Mouse (Mus musculus) midbrain, embryonic 14.5 days (tissue): ENCODE measurements around the gene Il17ra. TPM values are rescaled to one million over a fixed set of nuclear protein-coding genes. Genes with fewer than 3 reads are reported as not detected.

Source experiments
- ATAC-seq: fragments of 200-750 bp; cut with Nextera tagmentation; 2 replicates; pipeline ENCODE4 v1.8.0; 2017; ENCODE audit warnings: moderate number of reproducible peaks, moderate library complexity; ENCODE audit not compliant: low FRiP score, low TSS enrichment
- DNase-seq: peaks from one replicate; pipeline ENCODE4 v3.0.0-alpha.2; 2015
- H3K27ac ChIP-seq: fragments of 300-500 bp; sonication (generic); replicated peaks from 2 replicates; pipeline ENCODE4 v1.5.1; 2014; ENCODE audit warnings: mild to moderate bottlenecking, low read depth, low read length, moderate library complexity
- H3K27me3 ChIP-seq: fragments of 300-500 bp; sonication (generic); 2 replicates; pipeline ENCODE4 v1.6.1; 2014; ENCODE audit warnings: low read length, control low read depth, mixed read lengths; ENCODE audit not compliant: control insufficient read depth, insufficient read depth
- H3K36me3 ChIP-seq: fragments of 300-500 bp; sonication (generic); 2 replicates; pipeline ENCODE4 v1.6.1; 2014; ENCODE audit warnings: low read length, control low read depth; ENCODE audit not compliant: control insufficient read depth, insufficient read depth
- H3K4me1 ChIP-seq: fragments of 300-500 bp; sonication (generic); 2 replicates; pipeline ENCODE4 v1.6.1; 2014; ENCODE audit warnings: mild to moderate bottlenecking, antibody characterized with exemption, low read length, control low read depth; ENCODE audit not compliant: control insufficient read depth, insufficient read depth
- H3K4me2 ChIP-seq: fragments of 300-500 bp; sonication (generic); 2 replicates; pipeline ENCODE4 v1.6.1; 2014; ENCODE audit warnings: mild to moderate bottlenecking, low read length, moderate library complexity
- H3K4me3 ChIP-seq: fragments of 300-500 bp; sonication (generic); replicated peaks from 2 replicates; pipeline ENCODE4 v1.5.1; 2014; ENCODE audit warnings: low read depth, low read length
- H3K9ac ChIP-seq: fragments of 300-500 bp; sonication (generic); replicated peaks from 2 replicates; pipeline ENCODE4 v1.6.1; 2014; ENCODE audit warnings: mild to moderate bottlenecking, low read length, moderate library complexity
- H3K9me3 ChIP-seq: fragments of 300-500 bp; sonication (generic); 2 replicates; pipeline ENCODE4 v1.6.1; 2016; ENCODE audit warnings: low read length, control low read depth, mixed read lengths; ENCODE audit not compliant: control insufficient read depth
- WGBS: fragments of 180-500 bp; shearing (Covaris S2); extraction: QIAGEN DNeasy Blood & Tissue Kit; methylation state at CpG from one replicate; pipeline ENCODE4 v1.1.7; 2014; 5-methylcytosine and 5-hydroxymethylcytosine counted together
- polyA plus RNA-seq: library from polyadenylated mRNA; unstranded; fragments of >200 nt; fragmentation: Nextera tagmentation; extraction: Ambion mirVana; gene quantifications from 2 replicates; pipeline ENCODE4 v1.2.1, GENCODE M21; 2014

The Il17ra gene
- polyA plus RNA-seq, 1 experiment from 2014 or later = 2.8 TPM

DNA sequence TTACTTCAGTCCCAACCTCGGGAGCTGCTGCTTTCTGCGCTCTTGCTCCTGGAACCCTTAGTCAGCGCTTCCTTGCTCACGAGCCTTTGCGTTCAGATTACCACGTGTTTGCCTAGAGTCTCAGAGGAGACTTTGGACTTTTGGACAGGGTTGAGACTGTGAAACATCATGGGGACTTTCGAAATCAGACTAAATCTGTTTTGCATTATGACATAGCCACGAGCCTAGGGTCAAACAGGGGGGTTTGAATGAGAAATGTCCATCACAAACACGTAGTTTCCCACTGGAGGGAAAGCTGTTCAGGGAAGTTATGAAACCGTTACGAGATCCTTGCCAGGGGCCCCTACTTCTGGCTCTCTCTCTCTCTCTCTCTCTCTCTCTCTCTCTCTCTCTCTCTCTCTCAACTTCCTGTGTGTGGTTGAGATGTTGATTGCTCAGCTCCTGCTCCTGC lies 8.4 kb upstream of the Il17ra start:
- WGBS = 75% methylated on average over 11 of the region's 11 CpGs
- no peaks in the 10 kb centered on the region for H3K9me3 ChIP-seq
- DNase-seq = no peak
- no peaks in the 10 kb centered on the region for H3K4me1 ChIP-seq
- no peak for ATAC-seq
- no peaks in the 10 kb centered on the region for H3K36me3 ChIP-seq
- no peak overlapping the region for H3K4me3 ChIP-seq
- no peak overlapping the region for H3K27ac ChIP-seq
- H3K9ac ChIP-seq = no peak overlapping the region
- no peak overlapping the region for H3K4me2 ChIP-seq
- H3K27me3 ChIP-seq = no peaks in the 10 kb centered on the region

DNA sequence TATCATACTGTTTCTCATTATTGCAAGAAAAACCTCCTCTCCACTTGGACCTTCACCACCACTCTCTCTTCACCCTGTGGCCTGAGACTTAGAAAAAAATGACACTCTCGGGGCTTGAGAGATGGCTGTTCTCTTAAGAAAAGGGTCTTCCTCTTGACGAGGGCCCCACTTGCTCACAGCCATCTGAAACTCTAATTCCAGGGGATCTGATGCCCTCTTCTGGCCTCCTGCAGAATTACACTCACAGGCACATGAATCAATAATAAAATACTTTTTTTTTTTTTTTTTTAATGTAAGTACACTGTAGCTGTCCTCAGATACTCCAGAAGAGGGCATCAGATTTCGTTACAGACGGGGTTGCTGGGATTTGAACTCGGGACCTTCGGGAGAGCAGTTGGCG lies 6.0 kb upstream of the Il17ra start:
- Histone ChIP-seq H3K36me3 (no peaks in the 10 kb centered on the region), H3K27me3 (peaks cover 7% of the 10 kb centered on the region), H3K27ac (no peak overlapping the region), H3K4me1 (no peaks in the 10 kb centered on the region), H3K9me3 (no peaks in the 10 kb centered on the region), H3K4me3 (no peak overlapping the region), H3K9ac (no peak overlapping the region), H3K4me2 (no peak overlapping the region)
- DNase-seq (no peak), ATAC-seq (no peak)
- 71% methylated on average over 7 of the region's 7 CpGs for WGBS

DNA sequence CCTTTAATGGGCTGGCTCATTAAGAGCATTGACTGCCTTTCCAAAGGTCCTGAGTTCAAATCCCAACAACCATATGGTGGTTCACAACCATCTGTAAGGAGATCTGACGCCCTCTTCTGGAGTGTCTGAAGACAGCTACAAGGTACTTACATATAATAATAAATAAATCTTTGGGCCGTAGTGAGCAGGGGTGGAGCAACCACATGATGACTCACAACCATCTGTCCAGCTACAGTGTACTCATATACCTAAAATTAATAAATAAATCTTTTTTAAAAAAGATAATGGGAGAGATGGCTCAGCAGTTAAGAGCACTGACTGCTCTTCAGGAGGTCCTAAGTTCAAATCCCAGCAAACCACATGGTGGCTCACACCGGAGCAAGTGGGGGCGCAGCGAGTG lies 5.3 kb upstream of the Il17ra start:
- H3K36me3 ChIP-seq = no peaks in the 10 kb centered on the region
- H3K9ac ChIP-seq = no peak overlapping the region
- H3K27me3 ChIP-seq = peaks cover 14% of the 10 kb centered on the region
- H3K4me2 ChIP-seq = no peak overlapping the region
- H3K4me3 ChIP-seq = no peak overlapping the region
- 93% methylated on average over 5 of the region's 5 CpGs for WGBS
- ATAC-seq (no peak), DNase-seq (no peak)
- no peak overlapping the region for H3K27ac ChIP-seq
- no peaks in the 10 kb centered on the region for H3K9me3 ChIP-seq
- H3K4me1 ChIP-seq = no peaks in the 10 kb centered on the region

DNA sequence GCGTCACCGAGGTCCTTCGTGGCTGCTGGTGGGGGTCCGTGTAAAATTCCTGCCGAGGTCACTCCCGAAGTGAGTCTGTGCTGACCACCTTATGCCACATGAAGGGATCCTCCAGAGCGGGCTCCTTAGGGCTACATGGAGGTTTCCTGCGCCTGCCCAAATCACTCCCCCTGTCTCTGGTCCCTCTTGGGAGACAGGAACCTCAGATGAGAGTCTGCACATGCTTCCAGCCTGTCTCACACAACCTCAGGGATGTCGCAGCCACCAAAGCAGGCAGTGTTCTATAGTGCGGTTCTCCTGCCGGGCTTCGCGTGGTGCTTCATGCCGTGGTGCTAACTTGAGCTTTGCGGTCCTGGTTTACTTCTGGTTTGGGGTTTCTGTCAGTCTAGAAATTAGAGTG lies 1.8 kb upstream of the Il17ra start:
- no peak overlapping the region for H3K4me3 ChIP-seq
- peaks cover 8% of the 10 kb centered on the region for H3K4me1 ChIP-seq
- peaks cover 29% of the 10 kb centered on the region for H3K27me3 ChIP-seq
- no peak for ATAC-seq
- no peak overlapping the region for H3K27ac ChIP-seq
- H3K36me3 ChIP-seq = no peaks in the 10 kb centered on the region
- no peak overlapping the region for H3K4me2 ChIP-seq
- H3K9ac ChIP-seq = no peak overlapping the region
- H3K9me3 ChIP-seq = no peaks in the 10 kb centered on the region
- DNase-seq = no peak
- 67% methylated on average over 15 of the region's 15 CpGs for WGBS

DNA sequence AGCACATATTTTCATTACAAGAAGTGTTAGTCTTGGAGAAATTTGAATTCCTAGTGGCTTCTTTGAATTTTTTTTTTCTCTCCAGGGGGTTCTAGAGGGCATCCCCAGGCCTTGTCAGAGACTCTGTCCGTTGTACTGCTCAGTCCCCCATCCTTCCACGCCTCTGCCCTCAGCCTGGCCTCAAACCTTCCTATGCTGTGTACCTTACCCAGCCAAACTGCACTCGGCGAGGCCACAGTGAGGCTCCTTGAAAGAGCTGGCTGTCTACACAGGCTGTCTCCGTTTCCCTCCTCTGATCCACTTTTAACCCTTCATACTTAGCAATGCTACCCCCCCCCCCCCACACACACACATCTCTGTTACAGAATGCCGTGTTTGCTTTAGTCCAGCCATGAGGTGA lies 796 bp upstream of the Il17ra start:
- no peak overlapping the region for H3K27ac ChIP-seq
- ATAC-seq (no peak), DNase-seq (no peak)
- no peak overlapping the region for H3K9ac ChIP-seq
- no peaks in the 10 kb centered on the region for H3K36me3 ChIP-seq
- no peak overlapping the region for H3K4me3 ChIP-seq
- H3K4me2 ChIP-seq = no peak overlapping the region
- 53% methylated on average over 6 of the region's 6 CpGs for WGBS
- no peaks in the 10 kb centered on the region for H3K9me3 ChIP-seq
- peaks cover 29% of the 10 kb centered on the region for H3K27me3 ChIP-seq
- H3K4me1 ChIP-seq = peaks cover 8% of the 10 kb centered on the region

DNA sequence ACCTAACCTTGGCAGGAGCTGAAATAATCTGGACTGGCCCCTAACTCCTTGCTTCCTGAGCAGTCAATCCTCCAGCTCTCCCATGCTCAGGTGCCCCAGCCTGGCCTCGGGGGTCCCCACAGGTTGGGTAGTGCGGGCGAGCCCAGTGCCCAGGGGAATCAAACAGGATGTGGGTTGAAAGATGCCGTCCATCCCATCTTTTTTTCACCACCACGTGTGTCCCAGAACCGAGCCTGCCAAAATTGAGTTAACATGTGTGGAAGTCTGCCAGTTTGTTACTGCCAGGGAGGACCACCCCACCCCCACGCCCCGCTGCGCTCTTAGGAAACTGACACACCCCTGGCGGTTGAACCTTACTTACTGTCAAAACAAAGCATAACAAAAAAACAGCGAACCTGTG lies 837 bp downstream of the Il17ra start:
- H3K27ac ChIP-seq = no peak overlapping the region
- no peaks in the 10 kb centered on the region for H3K36me3 ChIP-seq
- DNase-seq (peak; percentile 47), ATAC-seq (0 out of 2 replicates have a peak, but pooled peaks have one; percentile 20)
- H3K27me3 ChIP-seq = peaks cover 29% of the 10 kb centered on the region
- 5% methylated on average over 11 of the region's 11 CpGs for WGBS
- no peak overlapping the region; the same call in 1 of the 2 replicates for H3K9ac ChIP-seq
- H3K9me3 ChIP-seq = no peaks in the 10 kb centered on the region
- peaks cover 8% of the 10 kb centered on the region for H3K4me1 ChIP-seq
- H3K4me2 ChIP-seq = peak overlapping the region; percentile 61
- peak overlapping the region; percentile 51 for H3K4me3 ChIP-seq

DNA sequence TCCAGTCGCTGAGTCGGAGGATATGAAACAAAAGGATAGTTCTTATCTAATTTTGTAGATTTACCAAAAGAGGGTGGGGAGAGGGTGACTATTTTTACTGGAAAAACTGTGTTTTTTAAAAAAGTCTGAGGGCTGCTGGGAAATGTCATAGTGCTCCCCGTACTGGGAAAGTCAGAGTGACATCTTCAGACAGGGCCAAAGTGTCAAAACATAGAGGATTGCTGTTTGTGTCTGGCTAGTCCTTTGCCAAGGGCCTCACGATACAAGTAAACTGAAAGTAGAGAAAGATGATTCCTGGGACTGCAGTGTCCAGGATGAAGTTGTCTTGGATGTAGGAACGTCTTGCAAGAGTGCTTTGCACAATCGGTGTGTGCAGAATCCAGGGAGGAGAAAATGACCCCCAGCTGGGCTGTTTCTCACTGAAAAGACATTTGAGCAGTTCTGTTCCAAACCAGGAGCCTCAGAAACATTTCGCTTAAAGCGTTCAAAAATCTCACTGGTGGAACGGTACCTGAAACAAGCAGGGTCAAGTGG lies 1.4 kb downstream of the Il17ra start:
- Histone ChIP-seq H3K27ac (no peak overlapping the region), H3K27me3 (peaks cover 29% of the 10 kb centered on the region), H3K4me3 (no peak overlapping the region), H3K36me3 (no peaks in the 10 kb centered on the region), H3K9me3 (no peaks in the 10 kb centered on the region), H3K4me1 (peaks cover 8% of the 10 kb centered on the region), H3K4me2 (no peak overlapping the region), H3K9ac (no peak overlapping the region)
- no peak for DNase-seq
- WGBS = 44% methylated on average over 9 of the region's 9 CpGs
- no peak for ATAC-seq

DNA sequence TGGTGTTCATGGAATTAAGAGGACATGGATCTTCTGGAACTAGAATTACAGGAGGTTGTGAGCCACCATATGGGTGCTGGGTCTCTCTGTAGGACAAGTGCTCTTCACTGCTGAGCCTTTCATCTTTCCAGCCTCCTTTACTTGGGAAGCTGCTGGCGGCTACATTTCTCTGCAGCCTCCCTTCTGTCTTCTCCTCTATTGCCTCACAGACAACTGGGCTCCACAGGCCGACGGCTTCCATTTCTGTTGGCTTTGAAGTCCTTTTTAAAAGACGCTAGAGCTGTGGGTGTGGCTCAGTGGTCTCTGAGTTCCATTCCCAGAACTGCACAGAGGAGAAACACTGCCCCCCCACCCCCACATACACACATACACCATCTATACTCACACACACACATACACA lies 2.3 kb downstream of the Il17ra start:
- no peaks in the 10 kb centered on the region for H3K36me3 ChIP-seq
- 27% methylated on average over 4 of the region's 4 CpGs for WGBS
- H3K27me3 ChIP-seq = peaks cover 29% of the 10 kb centered on the region
- peaks cover 8% of the 10 kb centered on the region for H3K4me1 ChIP-seq
- no peak overlapping the region for H3K9ac ChIP-seq
- H3K9me3 ChIP-seq = no peaks in the 10 kb centered on the region
- ATAC-seq = no peak
- DNase-seq = no peak
- H3K27ac ChIP-seq = no peak overlapping the region
- H3K4me2 ChIP-seq = no peak overlapping the region
- no peak overlapping the region for H3K4me3 ChIP-seq

DNA sequence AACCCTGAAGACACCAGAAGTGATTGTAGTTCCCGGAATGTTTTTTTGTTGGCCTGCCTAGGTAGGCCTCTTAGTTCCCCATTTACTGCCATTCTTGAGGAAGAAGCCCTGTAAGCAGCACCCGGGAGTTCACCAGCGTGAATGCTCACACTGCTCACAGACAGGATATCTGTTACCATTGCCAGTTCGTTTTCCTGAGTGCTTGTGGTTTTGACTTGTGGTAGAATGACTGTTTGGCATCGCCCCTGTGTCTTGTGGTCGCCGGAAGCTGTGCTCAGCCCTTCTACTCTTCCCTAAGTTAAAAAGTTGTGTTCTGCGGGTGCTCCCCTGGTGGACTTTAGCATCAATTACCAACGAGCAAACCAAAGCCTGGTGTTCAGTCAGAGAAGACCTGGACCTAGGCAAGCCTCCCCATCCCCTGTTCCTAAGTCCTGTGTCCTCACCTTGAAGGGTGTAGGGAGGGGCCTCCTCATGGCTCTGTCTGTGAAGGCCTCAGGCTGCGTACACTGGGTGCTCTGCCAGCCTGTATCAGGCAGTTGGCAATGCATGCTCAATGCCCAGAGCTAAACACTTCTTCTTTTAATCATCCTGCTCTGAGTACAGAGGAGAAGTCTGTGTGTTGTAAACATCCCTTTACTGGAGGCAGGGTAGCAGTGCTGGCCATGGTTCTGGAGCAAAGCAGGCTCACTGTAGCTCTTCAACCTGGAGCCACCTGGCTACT lies 3.7 kb downstream of the Il17ra start:
- WGBS = 79% methylated on average over 10 of the region's 10 CpGs
- H3K9me3 ChIP-seq = no peaks in the 10 kb centered on the region
- H3K4me2 ChIP-seq = no peak overlapping the region
- H3K4me1 ChIP-seq = peaks cover 8% of the 10 kb centered on the region
- ATAC-seq (no peak), DNase-seq (no peak)
- H3K27ac ChIP-seq = no peak overlapping the region
- H3K36me3 ChIP-seq = no peaks in the 10 kb centered on the region
- no peak overlapping the region for H3K4me3 ChIP-seq
- no peak overlapping the region for H3K9ac ChIP-seq
- peaks cover 23% of the 10 kb centered on the region for H3K27me3 ChIP-seq
